ENCODE assay signal across 8 mouse cellular contexts in the genomic region with DNA sequence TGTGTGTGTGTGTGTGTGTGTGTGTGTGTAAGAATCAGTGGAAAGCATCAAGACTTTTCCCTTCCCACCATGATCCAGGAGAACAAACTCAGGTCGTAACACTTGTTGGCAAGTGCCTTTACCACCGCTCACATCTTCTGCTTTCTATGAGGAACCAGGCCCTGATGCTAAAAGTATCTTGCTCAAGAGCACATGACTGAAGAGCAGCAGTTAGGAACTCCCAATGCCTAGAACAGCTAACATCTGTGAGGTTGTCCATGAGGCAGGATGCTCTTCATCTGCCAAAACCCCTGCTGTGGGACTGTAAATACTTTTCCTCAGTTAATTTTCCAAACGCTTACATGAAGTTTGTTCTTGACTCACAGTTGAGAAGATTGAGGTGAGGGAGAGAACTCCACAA. TPM values are rescaled to one million over a fixed set of nuclear protein-coding genes. Genes with fewer than 3 reads are reported as not detected.
A peak's percentile ranks its signal among the peaks of the same experiment; 100 is the strongest.
DNase-seq lines count a peak whose midpoint lies in the region; ATAC-seq and TF ChIP-seq lines count a peak whose summit lies in the region.

No protein-coding gene starts in this region.

- H3K4me1 ChIP-seq in cerebellum, adult 2 months (ENCODE audit: control insufficient read depth, insufficient read depth, low read length) = peaks cover 11% of the 10 kb centered on the region
- H3K4me1 ChIP-seq in heart, embryonic 14.5 days (ENCODE audit: control insufficient read depth in 2 of 2, insufficient read depth in 2 of 2, low read length in 2 of 2) = peaks cover 2 to 17% of the 10 kb centered on the region in 2 experiments; a peak in 3 of 4 replicates
- peaks cover 14% of the 10 kb centered on the region for H3K4me1 ChIP-seq in liver, embryonic 16.5 days (ENCODE audit: control insufficient read depth, low read depth, low read length)
- peaks cover 12% of the 10 kb centered on the region for H3K4me1 ChIP-seq in neural tube, embryonic 14.5 days (ENCODE audit: control insufficient read depth, insufficient read depth, low read length)

- H3K9me3 ChIP-seq in heart, embryonic 14.5 days (ENCODE audit: control insufficient read depth, low read length) = no peaks in the 10 kb centered on the region
- H3K9me3 ChIP-seq in liver, embryonic 16.5 days (replicated peaks; ENCODE audit: control insufficient read depth, low read length) = no peaks in the 10 kb centered on the region
- H3K9me3 ChIP-seq in neural tube, embryonic 14.5 days (ENCODE audit: control insufficient read depth, low read length) = no peaks in the 10 kb centered on the region

- ATAC-seq in heart, embryonic 14.5 days (ENCODE audit: insufficient number of reproducible peaks, insufficient read depth, low FRiP score, low read depth) = no peak
- no peak for ATAC-seq in liver, embryonic 16.5 days (ENCODE audit: low read depth)
- peak; percentile 23 for ATAC-seq in neural tube, embryonic 14.5 days (ENCODE audit: low read depth)

- no peak overlapping the region for H3K27ac ChIP-seq in cerebellum, adult 2 months (ENCODE audit: insufficient read depth, low read length)
- 0 out of 4 replicates have a peak overlapping the region, but pooled peaks of 1 of the 2 experiments have one; percentile 15 for H3K27ac ChIP-seq in heart, embryonic 14.5 days (replicated peaks in 1 of 2; ENCODE audit: control insufficient read depth in 1 of 2, insufficient read depth in 1 of 2, low read depth in 2 of 2, low read length in 2 of 2)
- peak overlapping the region; percentile 22; the same call in 1 of the 2 replicates for H3K27ac ChIP-seq in liver, embryonic 16.5 days (ENCODE audit: low read length)
- H3K27ac ChIP-seq in neural tube, embryonic 14.5 days (ENCODE audit: low read depth, low read length) = no peak overlapping the region

- peak overlapping the region; percentile 69 for H3K4me2 ChIP-seq in heart, embryonic 14.5 days (ENCODE audit: low read length)
- H3K4me2 ChIP-seq in liver, embryonic 16.5 days (ENCODE audit: low read depth, low read length) = peak overlapping the region; percentile 92
- peak overlapping the region; percentile 79 for H3K4me2 ChIP-seq in neural tube, embryonic 14.5 days (ENCODE audit: low read depth, low read length)

- 55% methylated on average over 3 of the region's 3 CpGs for WGBS in cerebellum, adult 2 months
- WGBS in heart, embryonic 14.5 days = 62% methylated on average over 3 of the region's 3 CpGs
- 63% methylated on average over 3 of the region's 3 CpGs for WGBS in liver, embryonic 16.5 days (ENCODE audit: insufficient replicate concordance)
- WGBS in neural tube, embryonic 14.5 days = 69% methylated on average over 3 of the region's 3 CpGs

- no peak for TF ChIP-seq POLR2A in cerebellum, adult 2 months (IDR thresholded peaks at IDR 0.05; ENCODE audit: borderline replicate concordance, insufficient read depth, low read length)

- no peaks in the 10 kb centered on the region for H3K27me3 ChIP-seq in cerebellum, adult 2 months (ENCODE audit: control insufficient read depth, insufficient read depth, low read length)
- no peaks in the 10 kb centered on the region for H3K27me3 ChIP-seq in heart, embryonic 14.5 days (ENCODE audit: control insufficient read depth, insufficient read depth, low read length)
- no peaks in the 10 kb centered on the region for H3K27me3 ChIP-seq in liver, embryonic 16.5 days (ENCODE audit: control insufficient read depth, insufficient read depth, low read depth, low read length)
- H3K27me3 ChIP-seq in neural tube, embryonic 14.5 days (ENCODE audit: control insufficient read depth, insufficient read depth, low read length) = no peaks in the 10 kb centered on the region

- DNase-seq in cerebellum, adult 2 months = no peak
- no peak for DNase-seq in cerebellum, adult 11 months
- peak; percentile 56 to 58 for DNase-seq in B cell, adult 2 months
- DNase-seq in cerebellum, adult 18-20 months = no peak
- no peak for DNase-seq in left cerebral cortex, adult 18-20 months (ENCODE audit: low spot score in 2 of 2)

- no peak for TF ChIP-seq CTCF in cerebellum, adult 2 months (IDR thresholded peaks at IDR 0.05; ENCODE audit: borderline replicate concordance, insufficient read depth, low read depth, low read length)

- H3K36me3 ChIP-seq in heart, embryonic 14.5 days (ENCODE audit: control insufficient read depth, insufficient read depth, low read length) = peaks cover 4% of the 10 kb centered on the region; the same call in 1 of the 2 replicates
- H3K36me3 ChIP-seq in liver, embryonic 16.5 days (ENCODE audit: control insufficient read depth, insufficient read depth) = no peaks in the 10 kb centered on the region
- no peaks in the 10 kb centered on the region for H3K36me3 ChIP-seq in neural tube, embryonic 14.5 days (ENCODE audit: control insufficient read depth, insufficient read depth, low read length)

- peak overlapping the region; percentile 51 for H3K4me3 ChIP-seq in cerebellum, adult 2 months (replicated peaks; ENCODE audit: insufficient read depth, low read depth, low read length)
- peak overlapping the region; percentile 27 to 76 for H3K4me3 ChIP-seq in heart, embryonic 14.5 days (ENCODE audit: control insufficient read depth in 1 of 2, insufficient read depth in 1 of 2, low read depth in 1 of 2, low read length in 2 of 2)
- peak overlapping the region; percentile 86 for H3K4me3 ChIP-seq in liver, embryonic 16.5 days (ENCODE audit: low read depth, low read length)
- H3K4me3 ChIP-seq in neural tube, embryonic 14.5 days (ENCODE audit: low read depth, low read length) = peak overlapping the region; percentile 66

- H3K9ac ChIP-seq in heart, embryonic 14.5 days (ENCODE audit: low read length) = no peak overlapping the region
- no peak overlapping the region for H3K9ac ChIP-seq in liver, embryonic 16.5 days (ENCODE audit: low read depth, low read length)
- no peak overlapping the region for H3K9ac ChIP-seq in neural tube, embryonic 14.5 days (replicated peaks; ENCODE audit: low read depth, low read length)

RNA-seq across cellular contexts. Expression of a gene that starts 0.5 kb away (rescaled TPM):
- polyA plus RNA-seq in cerebellum, adult 2 months (2012; rRNA removed) = 23.0 and 23.6 TPM in 2 replicates
- polyA plus RNA-seq in heart, embryonic 14.5 days (2014; fragmentation: Nextera tagmentation; extraction: Ambion mirVana) = 34.6 and 36.2 TPM in 2 replicates
- 9.1 and 9.6 TPM in 2 replicates for polyA plus RNA-seq in liver, embryonic 16.5 days (2015; fragmentation: Nextera tagmentation; extraction: Ambion mirVana)
- 46.5 and 48.1 TPM in 2 replicates for polyA plus RNA-seq in neural tube, embryonic 14.5 days (2014; fragmentation: Nextera tagmentation; extraction: Ambion mirVana)
- 10 to 100 TPM; 22.1 TPM for total RNA-seq in left cerebral cortex, adult 18-20 months (2021)

RNA-seq across cellular contexts. Expression of a gene that starts 59.5 kb away (rescaled TPM):
- polyA plus RNA-seq in cerebellum, adult 2 months (2012; rRNA removed) = not detected in 2 replicates
- 1,942 and 2,129 TPM in 2 replicates for polyA plus RNA-seq in heart, embryonic 14.5 days (2014; fragmentation: Nextera tagmentation; extraction: Ambion mirVana)
- polyA plus RNA-seq in liver, embryonic 16.5 days (2015; fragmentation: Nextera tagmentation; extraction: Ambion mirVana) = 3.0 and 7.2 TPM in 2 replicates
- 0.73 and 0.96 TPM in 2 replicates for polyA plus RNA-seq in neural tube, embryonic 14.5 days (2014; fragmentation: Nextera tagmentation; extraction: Ambion mirVana)
- not detected for total RNA-seq in left cerebral cortex, adult 18-20 months (2021)

Comparison
In these comparisons a context has a peak if more than half of its experiments do, and no peak if none do; other contexts are left out.
1. DNase-seq: peak in B cell, adult 2 months (2 of 2); none in cerebellum, adult 2 months (0 of 2), cerebellum, adult 11 months (single experiment), cerebellum, adult 18-20 months (0 of 2) and left cerebral cortex, adult 18-20 months (0 of 2).
2. RNA of a gene that starts 59.5 kb away (polyA plus RNA-seq): 1,942 to 2,129 TPM in heart, embryonic 14.5 days; 3.0 to 7.2 TPM in liver, embryonic 16.5 days, 0.73 to 0.96 TPM in neural tube, embryonic 14.5 days and not detected in cerebellum, adult 2 months; every median in the first group is over 100 times any median in the second.
3. Peak in every context shown above with its lines, with median percentiles within 50 percentile points of each other: H3K4me3 ChIP-seq and H3K4me2 ChIP-seq.